Mouse (Mus musculus) lung, postnatal 0 days (tissue): ENCODE results near the gene Mtfmt. TPM values are rescaled to one million over a fixed set of nuclear protein-coding genes. Genes with fewer than 3 reads are reported as not detected.
A peak's percentile ranks its signal among the peaks of the same experiment; 100 is the strongest.

Experiments
- ATAC-seq: fragments of 200-750 bp; cut with Nextera tagmentation; 2 replicates; pipeline ENCODE4 v1.8.0; 2017; ENCODE audit warnings: moderate library complexity
- DNase-seq: peaks from one replicate; pipeline ENCODE4 v3.0.0-alpha.2; 2016; ENCODE audit warnings: low spot score
- H3K27ac ChIP-seq: fragments of 300-500 bp; sonication (generic); 2 replicates; pipeline ENCODE4 v1.5.1; 2014; ENCODE audit warnings: antibody characterized with exemption, mild to moderate bottlenecking, low read length, mixed read lengths
- H3K27me3 ChIP-seq: fragments of 300-500 bp; sonication (generic); replicated peaks from 2 replicates; pipeline ENCODE4 v1.6.1; 2014; ENCODE audit warnings: low read length, mixed read lengths; ENCODE audit not compliant: insufficient read depth
- H3K36me3 ChIP-seq: fragments of 300-500 bp; sonication (generic); 2 replicates; pipeline ENCODE4 v1.6.1; 2014; ENCODE audit warnings: low read length, mixed read lengths; ENCODE audit not compliant: insufficient read depth
- H3K4me1 ChIP-seq: fragments of 300-500 bp; sonication (generic); 2 replicates; pipeline ENCODE4 v1.6.1; 2014; ENCODE audit warnings: antibody characterized with exemption, low read depth, low read length, mixed read lengths; ENCODE audit not compliant: insufficient read depth
- H3K4me2 ChIP-seq: fragments of 300-500 bp; sonication (generic); replicated peaks from 2 replicates; pipeline ENCODE4 v1.6.1; 2014; ENCODE audit warnings: low read depth, mild to moderate bottlenecking, low read length, moderate library complexity, mixed read lengths
- H3K4me3 ChIP-seq: fragments of 300-500 bp; sonication (generic); 2 replicates; pipeline ENCODE4 v1.5.1; 2014; ENCODE audit warnings: low read depth, low read length
- H3K9ac ChIP-seq: fragments of 300-500 bp; sonication (generic); replicated peaks from 2 replicates; pipeline ENCODE4 v1.6.1; 2014; ENCODE audit warnings: low read depth, mild to moderate bottlenecking
- H3K9me3 ChIP-seq: fragments of 300-500 bp; sonication (generic); 2 replicates; pipeline ENCODE4 v1.6.1; 2016; ENCODE audit warnings: low read length, mixed read lengths
- CTCF ChIP-seq: IDR thresholded peaks from 2 replicates; pipeline ENCODE4 v1.5.1; 2016; ENCODE audit warnings: antibody characterized with exemption, mild to moderate bottlenecking
- EP300 ChIP-seq: IDR thresholded peaks from 2 replicates; pipeline ENCODE4 v1.6.1; 2016; ENCODE audit warnings: antibody characterized with exemption, mild to moderate bottlenecking, control low read depth
- WGBS: fragments of 180-500 bp; shearing (Covaris S2); extraction: QIAGEN DNeasy Blood & Tissue Kit; methylation state at CpG from one replicate; pipeline ENCODE4 v1.1.7; 2014; 5-methylcytosine and 5-hydroxymethylcytosine counted together
- polyA plus RNA-seq: library from polyadenylated mRNA; unstranded; fragments of >200 nt; fragmentation: Nextera tagmentation; extraction: Ambion mirVana; gene quantifications from 2 replicates; pipeline ENCODE4 v1.2.1, GENCODE M21; 2015

The Mtfmt gene
- polyA plus RNA-seq, 1 experiment from 2014 or later = 10.2 TPM

DNA sequence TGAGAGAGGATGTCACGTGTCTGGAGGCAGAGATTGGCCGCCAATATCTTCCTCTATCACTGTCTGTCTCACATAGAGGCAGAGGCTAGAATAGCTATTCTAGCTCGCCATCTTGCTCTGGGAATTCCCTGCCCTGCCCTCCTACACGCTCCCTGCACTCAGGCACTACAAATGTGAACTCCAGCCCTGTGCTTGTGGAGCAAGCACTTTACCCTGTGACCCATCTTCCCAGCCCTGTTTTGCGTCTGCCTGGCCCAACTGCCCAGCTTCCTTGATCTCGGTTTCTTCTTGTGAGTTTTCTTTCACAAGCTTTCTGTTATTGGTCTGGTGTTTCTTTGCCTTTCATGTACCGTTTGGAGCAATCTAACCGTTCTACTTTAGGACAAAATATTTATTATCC lies 43.6 kb downstream of the Mtfmt start:
- H3K36me3 ChIP-seq = peaks cover 43% of the 10 kb centered on the region
- DNase-seq = no peak
- TF ChIP-seq CTCF = no peak
- no peak for TF ChIP-seq EP300
- H3K4me1 ChIP-seq = no peaks in the 10 kb centered on the region
- no peaks in the 10 kb centered on the region for H3K9me3 ChIP-seq
- H3K27ac ChIP-seq = no peak overlapping the region
- H3K4me2 ChIP-seq = no peak overlapping the region
- H3K27me3 ChIP-seq = no peaks in the 10 kb centered on the region
- 85% methylated on average over 8 of the region's 8 CpGs for WGBS
- H3K9ac ChIP-seq = no peak overlapping the region
- H3K4me3 ChIP-seq = no peak overlapping the region
- ATAC-seq = no peak

DNA sequence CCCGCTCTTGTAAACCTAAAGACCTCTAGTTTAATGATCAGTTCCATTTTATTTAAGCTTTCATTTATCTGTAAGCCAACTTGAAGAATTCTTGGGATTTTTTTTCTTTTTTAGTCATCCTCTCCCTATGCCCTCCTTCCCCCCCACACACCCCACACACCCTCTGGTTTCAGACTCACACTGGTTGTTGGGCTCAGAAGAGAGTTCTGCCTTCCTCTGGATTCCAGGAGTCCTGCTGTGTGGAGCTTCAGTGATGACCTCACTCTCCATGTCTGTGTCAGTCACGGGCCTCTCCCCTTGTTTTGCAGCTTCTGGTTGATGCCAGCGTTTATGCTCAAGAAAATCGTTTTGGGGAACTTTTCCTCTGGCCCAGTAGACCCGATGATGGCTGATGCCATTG lies 44.5 kb downstream of the Mtfmt start:
- TF ChIP-seq EP300 (no peak), CTCF (no peak)
- no peak overlapping the region for H3K4me3 ChIP-seq
- no peaks in the 10 kb centered on the region for H3K9me3 ChIP-seq
- H3K4me1 ChIP-seq = no peaks in the 10 kb centered on the region
- H3K27me3 ChIP-seq = no peaks in the 10 kb centered on the region
- H3K9ac ChIP-seq = no peak overlapping the region
- DNase-seq (no peak), ATAC-seq (no peak)
- no peak overlapping the region for H3K4me2 ChIP-seq
- H3K36me3 ChIP-seq = peaks cover 38% of the 10 kb centered on the region; the same call in 1 of the 2 replicates
- 87% methylated on average over 5 of the region's 5 CpGs for WGBS
- no peak overlapping the region for H3K27ac ChIP-seq

DNA sequence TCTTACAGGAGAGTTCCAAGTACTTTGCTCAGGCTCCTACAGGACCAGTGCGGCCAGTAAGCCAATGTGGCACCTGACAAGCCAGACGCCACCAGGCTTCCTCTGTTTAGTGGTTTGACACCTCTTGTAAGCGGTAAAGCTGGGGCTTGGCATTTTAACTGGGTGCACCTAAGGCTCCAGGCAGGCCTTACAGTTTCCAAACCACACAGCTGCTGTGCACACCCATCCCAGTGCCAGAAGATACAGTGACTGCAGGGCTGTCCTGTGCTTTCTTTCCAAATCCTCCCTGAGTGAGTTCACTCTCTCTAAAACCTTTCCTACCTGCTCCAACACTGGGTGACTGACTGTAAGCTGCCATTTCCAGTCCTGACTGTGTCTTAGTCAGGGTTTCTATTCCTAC lies 55.9 kb downstream of the Mtfmt start:
- WGBS = 79% methylated on average over 3 of the region's 3 CpGs
- H3K4me1 ChIP-seq = no peaks in the 10 kb centered on the region
- H3K27me3 ChIP-seq = no peaks in the 10 kb centered on the region
- H3K4me3 ChIP-seq = no peak overlapping the region
- H3K4me2 ChIP-seq = no peak overlapping the region
- no peaks in the 10 kb centered on the region for H3K9me3 ChIP-seq
- no peak overlapping the region for H3K27ac ChIP-seq
- no peak for DNase-seq
- TF ChIP-seq CTCF = no peak
- TF ChIP-seq EP300 = no peak
- H3K36me3 ChIP-seq = peaks cover 13% of the 10 kb centered on the region
- H3K9ac ChIP-seq = no peak overlapping the region
- ATAC-seq = no peak

DNA sequence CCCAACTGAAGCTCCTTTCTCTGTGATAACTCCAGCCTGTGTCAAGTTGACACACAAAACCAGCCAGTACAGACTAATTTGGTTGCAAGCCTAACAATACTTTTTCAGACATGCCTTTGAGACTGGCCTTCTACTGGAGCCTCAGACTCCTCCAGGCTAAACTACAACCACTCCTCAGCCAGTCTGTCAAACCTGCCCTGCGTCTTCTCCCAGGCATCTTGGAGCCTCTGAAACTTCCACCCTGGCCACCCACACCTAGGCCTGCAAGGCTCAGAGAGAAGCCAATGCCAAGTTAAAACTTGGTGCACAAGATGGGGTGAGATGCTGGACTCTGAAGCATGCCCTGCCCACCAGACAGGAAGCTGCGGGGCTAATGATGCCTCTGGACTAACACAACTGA lies 56.8 kb downstream of the Mtfmt start:
- TF ChIP-seq EP300 = no peak
- no peak for TF ChIP-seq CTCF
- Histone ChIP-seq H3K9ac (no peak overlapping the region), H3K36me3 (peaks cover 5% of the 10 kb centered on the region; the same call in 1 of the 2 replicates), H3K9me3 (no peaks in the 10 kb centered on the region), H3K4me1 (no peaks in the 10 kb centered on the region), H3K4me2 (no peak overlapping the region), H3K4me3 (no peak overlapping the region), H3K27ac (no peak overlapping the region), H3K27me3 (no peaks in the 10 kb centered on the region)
- WGBS = 77% methylated on average over 2 of the region's 2 CpGs
- ATAC-seq (no peak), DNase-seq (no peak)

DNA sequence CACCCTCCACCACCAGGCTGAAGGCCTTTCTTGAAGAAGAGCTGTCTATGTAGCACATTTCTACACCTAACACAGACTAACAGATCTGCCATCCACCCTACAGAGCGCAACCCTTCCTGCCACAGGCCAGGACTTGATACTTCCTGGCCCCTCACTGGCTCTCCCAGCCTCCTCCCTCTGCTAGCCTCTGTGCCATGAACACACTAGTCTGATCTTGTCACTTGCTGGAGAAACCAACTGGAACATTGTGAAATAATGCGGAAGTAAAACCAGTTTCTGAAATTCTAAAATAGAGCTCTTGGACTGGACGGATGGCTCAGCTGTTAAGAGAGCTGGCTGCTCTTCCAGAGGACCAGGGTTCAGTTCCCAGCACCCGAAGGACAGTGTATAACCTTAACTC lies 57.3 kb downstream of the Mtfmt start:
- H3K9ac ChIP-seq = no peak overlapping the region
- WGBS = 91% methylated on average over 4 of the region's 4 CpGs
- no peaks in the 10 kb centered on the region for H3K4me1 ChIP-seq
- H3K4me2 ChIP-seq = no peak overlapping the region
- TF ChIP-seq EP300 = no peak
- TF ChIP-seq CTCF = no peak
- DNase-seq = no peak
- H3K27me3 ChIP-seq = no peaks in the 10 kb centered on the region
- no peak overlapping the region for H3K27ac ChIP-seq
- no peaks in the 10 kb centered on the region for H3K9me3 ChIP-seq
- no peak for ATAC-seq
- H3K4me3 ChIP-seq = no peak overlapping the region
- H3K36me3 ChIP-seq = no peaks in the 10 kb centered on the region

DNA sequence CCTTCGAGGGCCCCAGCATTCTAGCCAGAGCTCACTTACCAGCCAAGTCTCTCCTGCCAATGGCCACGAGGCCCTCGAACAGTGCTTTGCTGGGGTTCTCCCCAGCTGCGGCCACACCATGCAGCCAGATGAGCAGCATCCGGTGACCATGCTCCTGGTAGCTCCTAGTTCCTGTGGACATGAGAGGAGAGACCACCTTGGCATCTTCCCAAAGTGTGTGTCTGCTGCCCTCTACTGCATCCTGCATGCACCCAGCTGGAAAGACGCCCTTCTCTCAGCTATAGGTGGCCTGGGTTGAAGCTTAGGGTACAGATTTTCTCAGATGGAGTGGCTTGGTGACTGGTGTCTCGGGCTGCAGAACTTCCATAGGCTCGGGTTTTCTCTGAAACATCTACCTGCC lies 66.6 kb downstream of the Mtfmt start:
- ATAC-seq (peak; percentile 40), DNase-seq (peak; percentile 50)
- Histone ChIP-seq H3K9ac (no peak overlapping the region), H3K4me1 (no peaks in the 10 kb centered on the region), H3K36me3 (no peaks in the 10 kb centered on the region), H3K9me3 (no peaks in the 10 kb centered on the region), H3K27ac (no peak overlapping the region), H3K4me2 (no peak overlapping the region), H3K4me3 (no peak overlapping the region), H3K27me3 (no peaks in the 10 kb centered on the region)
- no peak for TF ChIP-seq EP300
- TF ChIP-seq CTCF = peak; percentile 70
- WGBS = 35% methylated on average over 8 of the region's 8 CpGs

Other genes starting within 250 kb of the Mtfmt start
- gene Parp16, start 240.4 kb upstream of the Mtfmt start, polyA plus RNA-seq = 5.3 and 5.4 TPM in 2 replicates
- 0.08 and 0.13 TPM in 2 replicates for gene Cilp, start 170.6 kb upstream of the Mtfmt start, polyA plus RNA-seq
- 38.8 and 43.5 TPM in 2 replicates for gene Clpx, start 141.5 kb upstream of the Mtfmt start, polyA plus RNA-seq
- gene Pdcd7, start 89.7 kb upstream of the Mtfmt start, polyA plus RNA-seq = 8.6 and 8.7 TPM in 2 replicates
- 0.33 and 0.40 TPM in 2 replicates for gene Ubap1l, start 74.7 kb upstream of the Mtfmt start, polyA plus RNA-seq
- gene Kbtbd13, start 44.1 kb upstream of the Mtfmt start, polyA plus RNA-seq = 2.4 and 2.9 TPM in 2 replicates
- gene Rasl12, start 37.3 kb upstream of the Mtfmt start, polyA plus RNA-seq = 73.2 and 84.4 TPM in 2 replicates
- not detected in 2 replicates for gene Slc51b, start 12.8 kb upstream of the Mtfmt start, polyA plus RNA-seq
- gene Spg21, start 25.2 kb downstream of the Mtfmt start, polyA plus RNA-seq = 94.0 and 94.2 TPM in 2 replicates
- not detected in 2 replicates for gene Ankdd1a, start 84.4 kb downstream of the Mtfmt start, polyA plus RNA-seq
- gene Plekho2, start 144.3 kb downstream of the Mtfmt start, polyA plus RNA-seq = 20.3 and 21.1 TPM in 2 replicates
- gene Pif1, start 151.4 kb downstream of the Mtfmt start, polyA plus RNA-seq = 0.56 and 0.87 TPM in 2 replicates
- gene Rbpms2, start 193.9 kb downstream of the Mtfmt start, polyA plus RNA-seq = 6.1 and 6.5 TPM in 2 replicates
- gene Oaz2, start 232.2 kb downstream of the Mtfmt start, polyA plus RNA-seq = 639 and 649 TPM in 2 replicates